Mouse (Mus musculus): ENCODE measurements around the gene Scmh1.

DNA sequence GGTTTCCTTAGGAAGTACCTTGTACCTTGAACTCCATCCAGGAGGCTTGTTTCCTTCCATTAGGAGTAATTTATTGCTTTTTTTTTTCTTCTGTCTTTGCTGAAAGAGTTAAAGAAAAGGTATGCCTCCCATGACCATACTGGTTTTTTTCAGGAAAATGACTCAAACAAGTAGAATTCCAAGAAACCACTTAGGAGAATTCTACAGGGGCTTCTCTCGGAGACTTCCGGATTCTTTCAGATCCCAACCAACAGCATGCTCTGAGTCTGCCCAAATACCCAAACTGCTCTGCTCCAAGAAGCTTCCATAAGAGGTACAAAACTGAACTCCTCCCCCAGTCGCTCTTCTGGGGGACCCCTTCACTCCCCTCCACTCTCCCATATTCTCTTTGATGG, 166.0 kb downstream of the Scmh1 start:
- TF ChIP-seq CTCF (IDR thresholded peaks at IDR 0.05; ENCODE audit: borderline replicate concordance, insufficient read depth, low read depth, low read length) (no peak), POLR2A (IDR thresholded peaks at IDR 0.05; ENCODE audit: borderline replicate concordance, insufficient read depth, low read length) (no peak)

Data from cerebellum, adult 2 months (tissue).